Mouse (Mus musculus): ENCODE measurements at regions not wholly inside any gene's neighbourhood (a gene's known extent, or its start where the extent isn't known, plus 50 kb on each side); places are given as distances from the start of the nearest gene placed in this dataset.

- TF ChIP-seq CTCF (IDR thresholded peaks at IDR 0.05; ENCODE audit: insufficient read depth, low read depth, low read length), result no peak
- no peak for TF ChIP-seq POLR2A (IDR thresholded peaks at IDR 0.05; ENCODE audit: insufficient read depth, low read depth, low read length)
These were observed 378.0 kb downstream of the Hs3st3b1 start for GRCm38 (mm10) chr11:63543971-63544696.

Measured in olfactory bulb, adult 2 months (tissue).